In the genomic region with DNA sequence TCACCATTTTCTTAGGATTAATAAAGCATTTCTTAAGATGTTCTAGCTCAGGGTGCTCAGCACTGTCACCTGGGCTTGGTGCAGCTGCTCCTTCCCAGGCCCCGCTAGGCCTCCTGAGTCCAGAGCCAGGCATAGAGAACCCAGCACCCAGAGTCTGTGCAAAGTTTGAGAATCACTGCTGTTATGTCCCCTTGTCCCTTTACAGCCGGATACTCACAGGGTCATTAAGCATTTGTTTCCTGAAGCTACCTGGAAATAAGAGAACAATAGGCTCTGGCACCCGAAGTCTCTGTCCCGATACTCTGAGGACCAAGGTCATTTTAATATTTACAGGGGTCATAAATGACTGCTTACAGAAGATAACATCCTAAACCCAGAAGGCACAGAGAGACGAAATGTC, we compare ENCODE assay signal across 19 mouse cellular contexts.
A peak's percentile ranks its signal among the peaks of the same experiment; 100 is the strongest.
DNase-seq lines count a peak whose midpoint lies in the region; ATAC-seq lines count a peak whose summit lies in the region.
"Had no signal": no experiment of that assay in that cellular context is flagged by ENCODE, and none has a peak within 500 bp of the region (broad histone marks: within the 10 kb centered on the region; RNA-seq: fewer than 3 reads in every experiment).

No protein-coding gene starts in this region.

- peaks cover 89% of the 10 kb centered on the region for H3K4me1 ChIP-seq in heart, embryonic 12.5 days (replicated peaks)
- H3K4me1 ChIP-seq in heart, embryonic 16.5 days (ENCODE audit: control insufficient read depth, insufficient read depth, low read length) = peaks cover 63% of the 10 kb centered on the region
- H3K4me1 ChIP-seq in intestine, embryonic 14.5 days (replicated peaks; ENCODE audit: control insufficient read depth, insufficient read depth, low read length) = 0 out of 2 replicates have a peak, but pooled peaks cover 10% of the 10 kb centered on the region
- H3K4me1 ChIP-seq in intestine, embryonic 15.5 days (replicated peaks) = peaks cover 7% of the 10 kb centered on the region; the same call in 1 of the 2 replicates

- H3K9me3 ChIP-seq in heart, embryonic 12.5 days (replicated peaks) = no peaks in the 10 kb centered on the region
- H3K9me3 ChIP-seq in heart, embryonic 16.5 days (replicated peaks; ENCODE audit: control insufficient read depth, low read length) = no peaks in the 10 kb centered on the region
- no peaks in the 10 kb centered on the region for H3K9me3 ChIP-seq in intestine, embryonic 14.5 days (ENCODE audit: control insufficient read depth, low read length)
- H3K9me3 ChIP-seq in intestine, embryonic 15.5 days = no peaks in the 10 kb centered on the region
- H3K9me3 ChIP-seq: embryonic facial prominence, embryonic 13.5 days; forebrain, embryonic 12.5 days; hindbrain, embryonic 10.5 days had no signal

- no peak for ATAC-seq in heart, embryonic 12.5 days (ENCODE audit: insufficient number of reproducible peaks, low FRiP score)
- ATAC-seq in heart, embryonic 16.5 days (replicated peaks; ENCODE audit: extremely low read depth, insufficient read depth, low FRiP score) = no peak
- ATAC-seq in intestine, embryonic 14.5 days (replicated peaks; ENCODE audit: low FRiP score, low TSS enrichment, low read depth) = 0 out of 2 replicates have a peak, but pooled peaks have one; percentile 16
- ATAC-seq in intestine, embryonic 15.5 days = peak; percentile 54
- no peak for ATAC-seq in cerebellum, adult (ENCODE audit: insufficient number of reproducible peaks, low FRiP score, low TSS enrichment)
- ATAC-seq: forebrain, embryonic 16.5 days had no signal

- no peak overlapping the region for H3K4me2 ChIP-seq in heart, embryonic 12.5 days
- H3K4me2 ChIP-seq in heart, embryonic 16.5 days (ENCODE audit: low read depth, low read length) = peak overlapping the region; percentile 57
- H3K4me2 ChIP-seq in intestine, embryonic 14.5 days (ENCODE audit: low read length) = no peak overlapping the region
- no peak overlapping the region for H3K4me2 ChIP-seq in intestine, embryonic 15.5 days (replicated peaks)
- H3K4me2 ChIP-seq: embryonic facial prominence, embryonic 13.5 days; forebrain, embryonic 12.5 days; hindbrain, embryonic 14.5 days had no signal

- H3K9ac ChIP-seq in heart, embryonic 12.5 days = peak overlapping the region; percentile 51; the same call in 1 of the 2 replicates
- H3K9ac ChIP-seq in heart, embryonic 16.5 days (ENCODE audit: low read length) = peak overlapping the region; percentile 76
- H3K9ac ChIP-seq in intestine, embryonic 14.5 days (ENCODE audit: low read length) = no peak overlapping the region
- no peak overlapping the region for H3K9ac ChIP-seq in intestine, embryonic 15.5 days
- H3K9ac ChIP-seq: embryonic facial prominence, embryonic 13.5 days; forebrain, embryonic 12.5 days; hindbrain, embryonic 14.5 days had no signal

- H3K27me3 ChIP-seq in heart, embryonic 12.5 days (replicated peaks) = no peaks in the 10 kb centered on the region
- no peaks in the 10 kb centered on the region for H3K27me3 ChIP-seq in heart, embryonic 16.5 days (ENCODE audit: control insufficient read depth, insufficient read depth, low read length)
- H3K27me3 ChIP-seq in intestine, embryonic 14.5 days (replicated peaks; ENCODE audit: control insufficient read depth, insufficient read depth, low read length) = no peaks in the 10 kb centered on the region
- no peaks in the 10 kb centered on the region for H3K27me3 ChIP-seq in intestine, embryonic 15.5 days (replicated peaks)
- H3K27me3 ChIP-seq: embryonic facial prominence, embryonic 13.5 days had no signal

- 0 out of 2 replicates have a peak overlapping the region, but pooled peaks have one; percentile 35 for H3K27ac ChIP-seq in heart, embryonic 12.5 days (ENCODE audit: poor library complexity, severe bottlenecking)
- H3K27ac ChIP-seq in heart, embryonic 16.5 days (ENCODE audit: low read length) = peak overlapping the region; percentile 56
- no peak overlapping the region for H3K27ac ChIP-seq in intestine, embryonic 14.5 days (ENCODE audit: low read depth)
- H3K27ac ChIP-seq in intestine, embryonic 15.5 days = no peak overlapping the region
- H3K27ac ChIP-seq: embryonic facial prominence, embryonic 13.5 days; forebrain, embryonic 12.5 days; hindbrain, embryonic 10.5 days; hindbrain, embryonic 14.5 days had no signal

- no peak for DNase-seq in heart, postnatal 4 days
- DNase-seq in heart, postnatal 14 days = no peak
- no peak for DNase-seq in intestine, embryonic 14.5 days (ENCODE audit: low spot score)
- DNase-seq in c-Kit-positive CD71-positive TER-119-positive erythroid progenitor cells, embryonic 14.5 days (ENCODE audit: low spot score) = no peak
- DNase-seq: adrenal gland, adult 8-10 months; cerebellum, adult 18-20 months; cerebellum, adult 9-11 months; cerebellum, postnatal 36 days; gastrocnemius, postnatal 25 days; kidney, adult 18-20 months had no signal

- H3K36me3 ChIP-seq in heart, embryonic 12.5 days = no peaks in the 10 kb centered on the region
- no peaks in the 10 kb centered on the region for H3K36me3 ChIP-seq in heart, embryonic 16.5 days (ENCODE audit: control insufficient read depth, insufficient read depth)
- no peaks in the 10 kb centered on the region for H3K36me3 ChIP-seq in intestine, embryonic 14.5 days (ENCODE audit: control insufficient read depth, insufficient read depth, low read length)
- H3K36me3 ChIP-seq in intestine, embryonic 15.5 days = no peaks in the 10 kb centered on the region
- H3K36me3 ChIP-seq: embryonic facial prominence, embryonic 13.5 days; forebrain, embryonic 12.5 days; hindbrain, embryonic 10.5 days had no signal

- H3K4me3 ChIP-seq in heart, embryonic 12.5 days = no peak overlapping the region
- peak overlapping the region; percentile 54; the same call in 1 of the 2 replicates for H3K4me3 ChIP-seq in heart, embryonic 16.5 days (ENCODE audit: low read length)
- H3K4me3 ChIP-seq in intestine, embryonic 14.5 days (ENCODE audit: low read depth, low read length) = no peak overlapping the region
- no peak overlapping the region for H3K4me3 ChIP-seq in intestine, embryonic 15.5 days (replicated peaks)
- H3K4me3 ChIP-seq: embryonic facial prominence, embryonic 13.5 days; forebrain, embryonic 12.5 days; hindbrain, embryonic 10.5 days had no signal

- 75% methylated on average over 5 of the region's 5 CpGs for WGBS in heart, embryonic 12.5 days
- 46% methylated on average over 5 of the region's 5 CpGs for WGBS in heart, embryonic 16.5 days
- WGBS in intestine, embryonic 14.5 days = 63% methylated on average over 5 of the region's 5 CpGs
- WGBS in intestine, embryonic 15.5 days = 56% methylated on average over 5 of the region's 5 CpGs

- intact Hi-C loops in heart, postnatal 14 days (cut with DNase I) = no loop called here

Comparison
In these comparisons a context has a peak if more than half of its experiments do, and no peak if none do; other contexts are left out.
1. ATAC-seq: peak in intestine, embryonic 14.5 days (single experiment) and intestine, embryonic 15.5 days (single experiment); none in heart, embryonic 12.5 days (single experiment), heart, embryonic 16.5 days (single experiment) and cerebellum, adult (single experiment).
2. H3K27ac ChIP-seq: peak in heart, embryonic 12.5 days (single experiment) and heart, embryonic 16.5 days (single experiment); none in intestine, embryonic 14.5 days (single experiment) and intestine, embryonic 15.5 days (single experiment).
3. H3K9ac ChIP-seq: peak in heart, embryonic 12.5 days (single experiment) and heart, embryonic 16.5 days (single experiment); none in intestine, embryonic 14.5 days (single experiment) and intestine, embryonic 15.5 days (single experiment).